Mouse (Mus musculus): ENCODE measurements around the gene Mt4. TPM values are rescaled to one million over a fixed set of nuclear protein-coding genes. Genes with fewer than 3 reads are reported as not detected.

Gene Mt4
- total RNA-seq, 1 experiment: 6.4 TPM

GRCm38 (mm10) chr8:94167244-94167643, 30.2 kb downstream of the Mt4 start:
- Histone ChIP-seq H3K27ac (ENCODE audit: insufficient read depth, low read depth, low read length, poor library complexity, severe bottlenecking) (no peak overlapping the region), H3K9me3 (ENCODE audit: control insufficient read depth, insufficient read depth, low read depth, low read length) (no peaks in the 10 kb centered on the region), H3K36me3 (ENCODE audit: control insufficient read depth, insufficient read depth, low read length, poor library complexity, severe bottlenecking) (no peaks in the 10 kb centered on the region), H3K9ac (ENCODE audit: insufficient read depth, low read depth, low read length, poor library complexity, severe bottlenecking) (no peak overlapping the region), H3K4me1 (ENCODE audit: control insufficient read depth in 2 of 2, insufficient read depth in 2 of 2, low read length in 2 of 2, poor library complexity in 1 of 2) (peaks cover 3 to 23% of the 10 kb centered on the region in 2 experiments; a peak in 3 of 4 replicates), H3K4me3 (ENCODE audit: insufficient read depth in 1 of 2, low read depth in 1 of 2, low read length in 2 of 2, poor library complexity in 1 of 2, severe bottlenecking in 1 of 2) (no peak overlapping the region)
- DNase-seq (ENCODE audit: low read depth, low spot score): peak; percentile 93
- in situ Hi-C loops (cut with MboI; ENCODE audit: low sequenced_read_pairs in 2 of 2, unreplicated experiment in 2 of 2): no loop called here
- TF ChIP-seq ZNF384 (IDR thresholded peaks at IDR 0.05; ENCODE audit: low read depth, low read length) (no peak), ZC3H11A (IDR thresholded peaks at IDR 0.05; ENCODE audit: borderline replicate concordance, low read depth, low read length) (no peak), CHD2 (IDR thresholded peaks at IDR 0.05; ENCODE audit: low read depth, low read length) (no peak), HCFC1 (IDR thresholded peaks at IDR 0.05; ENCODE audit: borderline replicate concordance, insufficient read depth, low read length) (no peak), MAFK (IDR thresholded peaks at IDR 0.05; ENCODE audit: insufficient read depth, low read depth, low read length) (no peak)

- Histone ChIP-seq H3K9me3 (ENCODE audit: control insufficient read depth, insufficient read depth, low read depth, low read length) (no peaks in the 10 kb centered on the region), H3K4me3 (ENCODE audit: insufficient read depth in 1 of 2, low read depth in 1 of 2, low read length in 2 of 2, poor library complexity in 1 of 2, severe bottlenecking in 1 of 2) (no peak overlapping the region), H3K4me1 (ENCODE audit: control insufficient read depth in 2 of 2, insufficient read depth in 2 of 2, low read length in 2 of 2, poor library complexity in 1 of 2) (peaks cover 1 to 22% of the 10 kb centered on the region in 2 experiments; a peak in 3 of 4 replicates), H3K36me3 (ENCODE audit: control insufficient read depth, insufficient read depth, low read length, poor library complexity, severe bottlenecking) (no peaks in the 10 kb centered on the region; the same call in 1 of the 2 replicates), H3K9ac (ENCODE audit: insufficient read depth, low read depth, low read length, poor library complexity, severe bottlenecking) (no peak overlapping the region), H3K27ac (ENCODE audit: insufficient read depth, low read depth, low read length, poor library complexity, severe bottlenecking) (no peak overlapping the region)
- no peak for DNase-seq (ENCODE audit: low read depth, low spot score)
- in situ Hi-C loops (cut with MboI; ENCODE audit: low sequenced_read_pairs in 2 of 2, unreplicated experiment in 2 of 2): no loop called here
- TF ChIP-seq HCFC1 (IDR thresholded peaks at IDR 0.05; ENCODE audit: borderline replicate concordance, insufficient read depth, low read length): no peak
- no peak for TF ChIP-seq ZNF384 (IDR thresholded peaks at IDR 0.05; ENCODE audit: low read depth, low read length)
- TF ChIP-seq CHD2 (IDR thresholded peaks at IDR 0.05; ENCODE audit: low read depth, low read length): no peak
- no peak for TF ChIP-seq ZC3H11A (IDR thresholded peaks at IDR 0.05; ENCODE audit: borderline replicate concordance, low read depth, low read length)
Observed at GRCm38 (mm10) chr8:94169547-94169946, 32.5 kb downstream of the Mt4 start.

- in situ Hi-C loops (cut with MboI; ENCODE audit: low sequenced_read_pairs in 2 of 2, unreplicated experiment in 2 of 2): no loop called here
- no peaks in the 10 kb centered on the region for H3K9me3 ChIP-seq (ENCODE audit: control insufficient read depth, insufficient read depth, low read depth, low read length)
- H3K4me1 ChIP-seq (ENCODE audit: control insufficient read depth in 2 of 2, insufficient read depth in 2 of 2, low read length in 2 of 2, poor library complexity in 1 of 2): peaks cover 1 to 20% of the 10 kb centered on the region in 2 experiments; a peak in 2 of 4 replicates
- TF ChIP-seq HCFC1 (IDR thresholded peaks at IDR 0.05; ENCODE audit: borderline replicate concordance, insufficient read depth, low read length) (no peak), CHD2 (IDR thresholded peaks at IDR 0.05; ENCODE audit: low read depth, low read length) (no peak), MAFK (IDR thresholded peaks at IDR 0.05; ENCODE audit: insufficient read depth, low read depth, low read length) (no peak), ZNF384 (IDR thresholded peaks at IDR 0.05; ENCODE audit: low read depth, low read length) (no peak), ZC3H11A (IDR thresholded peaks at IDR 0.05; ENCODE audit: borderline replicate concordance, low read depth, low read length) (no peak)
- peak overlapping the region; percentile 60 to 77; a peak in 2 of 4 replicates for H3K4me3 ChIP-seq (ENCODE audit: insufficient read depth in 1 of 2, low read depth in 1 of 2, low read length in 2 of 2, poor library complexity in 1 of 2, severe bottlenecking in 1 of 2)
- no peak overlapping the region for H3K27ac ChIP-seq (ENCODE audit: insufficient read depth, low read depth, low read length, poor library complexity, severe bottlenecking)
- no peak for DNase-seq (ENCODE audit: low read depth, low spot score)
- no peaks in the 10 kb centered on the region; the same call in 1 of the 2 replicates for H3K36me3 ChIP-seq (ENCODE audit: control insufficient read depth, insufficient read depth, low read length, poor library complexity, severe bottlenecking)
- peak overlapping the region; percentile 85 for H3K9ac ChIP-seq (ENCODE audit: insufficient read depth, low read depth, low read length, poor library complexity, severe bottlenecking)
Observed at GRCm38 (mm10) chr8:94171321-94171755, 34.3 kb downstream of the Mt4 start.

GRCm38 (mm10) chr8:94172075-94172808, 35.2 kb downstream of the Mt4 start, which contains the start of gene Mt2:
Gene Mt2, plus strand, starts transcription at chr8:94172664.
- peak within 1 kb of the TSS; percentile 75 for H3K27ac ChIP-seq (ENCODE audit: insufficient read depth, low read depth, low read length, poor library complexity, severe bottlenecking)
- TF ChIP-seq CHD2 (IDR thresholded peaks at IDR 0.05; ENCODE audit: low read depth, low read length) (no peak), MAFK (IDR thresholded peaks at IDR 0.05; ENCODE audit: insufficient read depth, low read depth, low read length) (peak; percentile 70)
- peak within 1 kb of the TSS; percentile 75 to 77 for H3K4me3 ChIP-seq (ENCODE audit: insufficient read depth in 1 of 2, low read depth in 1 of 2, low read length in 2 of 2, poor library complexity in 1 of 2, severe bottlenecking in 1 of 2)
- peaks cover 1 to 15% of the 10 kb centered on the region in 2 experiments; a peak in 2 of 4 replicates for H3K4me1 ChIP-seq (ENCODE audit: control insufficient read depth in 2 of 2, insufficient read depth in 2 of 2, low read length in 2 of 2, poor library complexity in 1 of 2)
- DNase-seq (ENCODE audit: low read depth, low spot score): peak; percentile 90
- H3K36me3 ChIP-seq (ENCODE audit: control insufficient read depth, insufficient read depth, low read length, poor library complexity, severe bottlenecking): no peaks in the 10 kb centered on the region; the same call in 1 of the 2 replicates
- no peaks in the 10 kb centered on the region for H3K9me3 ChIP-seq (ENCODE audit: control insufficient read depth, insufficient read depth, low read depth, low read length)
- peak within 1 kb of the TSS; percentile 85 for H3K9ac ChIP-seq (ENCODE audit: insufficient read depth, low read depth, low read length, poor library complexity, severe bottlenecking)
- in situ Hi-C loops (cut with MboI; ENCODE audit: low sequenced_read_pairs in 2 of 2, unreplicated experiment in 2 of 2): no loop called here

All from ES-E14 (cell line).